Mouse (Mus musculus) CD4-positive, CD25-positive, alpha-beta regulatory T cell, adult 4 months (primary cell): ENCODE data around the gene Cdc42. TPM values are rescaled to one million over a fixed set of nuclear protein-coding genes. Genes with fewer than 3 reads are reported as not detected.

Experiments
- ATAC-seq: one replicate; pipeline ENCODE4 v1.8.0; 2017
- polyA plus RNA-seq, 2 experiments: library from polyadenylated mRNA; unstranded; fragments of 100-300 nt; shearing (Covaris generic); gene quantifications; one replicate each; pipeline ENCODE4 v1.2.1; 2017

The Cdc42 gene
- polyA plus RNA-seq, 2 experiments from 2014 or later, result 630 to 632 TPM

GRCm38 (mm10) chr4:137285876-137286661 lies 71.5 kb downstream of the Cdc42 start:
- ATAC-seq, result no peak

DNA sequence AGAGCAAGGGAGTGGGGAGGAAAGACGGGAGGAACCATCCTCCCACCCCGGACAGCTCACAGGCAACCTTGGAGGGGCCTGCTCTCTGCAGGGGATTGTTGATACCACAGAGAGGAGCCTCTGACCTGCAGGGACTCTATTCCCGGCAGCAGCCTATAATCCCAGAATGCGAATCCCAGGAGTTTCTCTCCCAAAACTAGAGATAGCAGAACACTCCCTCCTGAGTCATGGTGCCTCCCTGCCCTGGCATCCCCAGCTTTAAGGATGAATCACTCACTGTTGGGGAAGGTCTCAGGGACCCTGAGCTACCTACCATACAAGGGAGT lies 74.2 kb downstream of the Cdc42 start:
- no peak for ATAC-seq

DNA sequence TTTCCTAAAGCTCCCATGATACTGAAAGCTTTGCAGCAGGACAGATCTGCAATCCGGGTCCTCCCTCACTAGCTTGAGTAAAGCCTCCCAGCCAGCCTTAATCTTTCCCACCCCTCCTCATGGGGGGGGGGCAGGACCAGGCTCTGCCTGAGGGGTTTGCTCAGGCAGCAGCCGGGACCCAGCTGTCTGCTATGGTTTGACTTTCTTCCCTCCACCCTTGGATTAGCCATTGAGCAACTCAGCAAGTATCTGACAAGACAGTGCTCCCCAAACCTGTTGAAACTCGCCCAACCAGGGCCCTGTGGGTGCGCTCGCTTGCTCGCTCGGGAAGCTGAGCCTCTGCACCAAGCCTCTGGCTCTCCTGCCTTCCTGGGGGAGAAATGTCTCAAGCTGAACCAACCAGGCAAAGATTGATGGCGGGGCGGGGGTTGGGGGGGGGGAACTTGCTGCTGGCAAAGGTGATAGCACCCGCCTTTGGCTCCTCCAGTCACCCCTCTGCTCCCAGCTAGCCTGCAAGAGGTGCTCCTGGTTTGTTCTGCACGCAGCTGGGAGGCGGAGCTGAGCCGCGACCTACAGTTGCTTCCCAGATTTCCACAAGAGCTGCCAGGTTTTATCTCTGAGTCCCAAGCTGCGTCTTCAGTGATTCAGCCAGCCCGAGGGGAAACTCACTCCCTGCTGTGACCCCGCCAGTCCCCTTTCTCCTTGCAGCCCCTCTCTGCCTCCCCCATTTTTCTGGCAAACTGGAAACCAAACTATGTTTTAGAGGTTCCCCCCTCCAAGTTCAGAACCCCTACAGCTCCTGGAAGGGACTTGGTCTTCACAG lies 74.7 kb downstream of the Cdc42 start:
- ATAC-seq, result no peak

DNA sequence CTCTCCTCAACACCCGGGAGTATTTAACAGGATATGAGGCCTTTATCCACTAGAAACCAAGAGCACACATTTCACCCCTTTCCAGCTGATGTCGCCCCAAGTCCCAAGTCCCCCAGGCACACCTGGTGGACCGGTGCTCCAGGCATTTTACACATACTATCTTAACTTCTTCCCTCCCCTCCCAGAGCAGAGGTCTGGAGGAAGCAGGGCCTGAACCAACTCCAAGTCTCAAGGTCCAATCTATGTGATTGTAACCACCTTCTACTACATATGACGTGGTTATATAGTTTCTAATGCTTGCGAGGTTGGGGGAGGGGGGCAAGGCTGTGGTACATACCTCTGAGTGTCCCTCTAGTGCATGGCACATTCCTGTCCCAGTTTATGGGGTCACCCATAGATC lies 75.4 kb downstream of the Cdc42 start:
- no peak for ATAC-seq

DNA sequence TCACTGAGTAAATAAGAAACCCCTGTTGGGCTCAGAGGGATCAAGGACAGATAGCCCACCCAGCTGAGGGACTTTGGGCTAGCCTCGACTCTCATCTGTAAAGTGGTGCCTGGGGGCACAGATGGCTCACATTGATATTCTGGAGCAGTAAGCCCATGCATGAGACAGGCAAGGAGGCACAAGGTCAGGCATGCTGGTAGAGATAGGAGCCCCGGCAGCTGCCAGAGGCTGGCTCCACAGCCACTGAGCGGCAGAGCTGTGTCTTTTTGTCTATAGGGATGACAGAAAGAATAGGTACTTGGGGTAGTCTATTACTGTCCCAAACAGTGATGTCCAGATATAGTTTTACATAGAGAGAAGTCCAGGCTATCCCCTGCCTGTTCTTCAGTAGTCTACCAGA lies 76.2 kb downstream of the Cdc42 start:
- ATAC-seq, result no peak

GRCm38 (mm10) chr4:137279346-137279745 lies 78.2 kb downstream of the Cdc42 start:
- ATAC-seq, result no peak

DNA sequence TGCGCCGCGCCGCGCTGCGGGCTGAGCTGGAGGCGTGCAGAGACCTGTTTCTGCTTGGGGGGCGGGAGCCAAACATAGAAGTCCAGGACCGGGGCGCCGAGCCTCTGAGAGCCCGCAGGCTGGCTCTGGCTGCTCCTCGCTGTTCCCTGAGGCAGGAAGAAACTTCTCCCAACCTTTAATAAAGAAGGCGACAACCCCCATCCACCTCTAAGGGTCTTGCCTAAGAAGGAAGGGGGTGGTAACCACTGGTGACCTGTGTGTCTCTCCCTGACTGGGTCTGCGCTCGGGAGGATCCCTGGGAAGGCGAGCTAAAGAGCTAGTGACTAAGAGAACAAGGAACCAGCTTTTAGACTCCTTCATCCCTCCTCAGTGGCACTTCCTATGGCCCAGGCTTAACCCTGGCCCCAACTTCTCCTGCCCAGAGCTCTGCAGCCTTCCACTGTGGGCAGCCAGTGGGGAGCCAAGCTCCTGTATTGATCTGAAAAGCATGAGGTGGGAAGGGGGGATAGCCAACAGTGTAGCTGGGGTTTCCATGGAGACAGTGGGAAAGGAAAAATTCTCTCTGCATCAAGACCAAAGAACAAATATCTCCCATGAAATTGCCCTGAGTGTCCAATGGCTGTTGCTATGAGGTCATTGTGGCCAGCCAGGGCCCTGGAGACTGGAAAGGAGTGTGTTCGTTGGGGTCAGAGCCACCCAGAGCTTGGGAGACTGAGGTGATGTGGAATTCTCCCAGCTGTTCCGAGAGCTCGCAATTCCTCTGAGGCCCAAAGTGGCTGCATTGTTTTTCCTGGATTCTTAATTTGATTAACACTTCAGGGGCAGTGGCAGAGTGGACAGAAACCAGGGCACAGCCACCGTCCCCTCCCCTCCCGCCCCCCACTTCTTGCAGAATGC lies 79.1 kb downstream of the Cdc42 start:
- no peak for ATAC-seq

DNA sequence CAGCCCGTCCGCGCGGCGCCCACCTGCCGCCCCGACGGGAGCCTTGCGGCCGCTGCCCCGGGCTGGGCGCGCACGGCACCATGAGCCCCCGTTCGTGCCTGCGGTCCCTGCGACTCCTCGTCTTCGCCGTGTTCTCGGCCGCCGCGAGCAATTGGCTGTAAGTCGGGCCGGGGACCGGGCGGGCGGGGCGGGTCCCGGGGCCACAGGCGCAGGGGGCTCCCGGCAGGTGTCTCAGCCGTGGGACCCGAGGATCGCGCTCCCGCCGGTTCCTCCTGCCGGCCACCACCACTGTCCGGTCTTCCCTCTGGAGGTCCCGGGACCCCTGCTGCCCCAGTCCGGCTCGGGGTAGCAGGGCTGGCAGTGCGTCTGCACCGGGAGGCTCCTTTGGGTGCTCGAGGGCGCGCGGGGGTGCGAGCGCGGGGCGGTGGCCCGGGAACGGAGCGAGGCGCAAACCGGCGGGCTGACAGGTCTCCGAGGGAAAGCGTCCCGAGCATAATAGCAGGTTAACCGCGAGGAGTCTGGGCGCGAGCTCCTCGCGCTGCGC lies 79.8 kb downstream of the Cdc42 start:
- ATAC-seq, result no peak

- ATAC-seq, result no peak
These were observed 80.4 kb downstream of the Cdc42 start, which contains the start of gene Wnt4 for GRCm38 (mm10) chr4:137277166-137277513. Gene Wnt4, plus strand, starts transcription at chr4:137277489.

DNA sequence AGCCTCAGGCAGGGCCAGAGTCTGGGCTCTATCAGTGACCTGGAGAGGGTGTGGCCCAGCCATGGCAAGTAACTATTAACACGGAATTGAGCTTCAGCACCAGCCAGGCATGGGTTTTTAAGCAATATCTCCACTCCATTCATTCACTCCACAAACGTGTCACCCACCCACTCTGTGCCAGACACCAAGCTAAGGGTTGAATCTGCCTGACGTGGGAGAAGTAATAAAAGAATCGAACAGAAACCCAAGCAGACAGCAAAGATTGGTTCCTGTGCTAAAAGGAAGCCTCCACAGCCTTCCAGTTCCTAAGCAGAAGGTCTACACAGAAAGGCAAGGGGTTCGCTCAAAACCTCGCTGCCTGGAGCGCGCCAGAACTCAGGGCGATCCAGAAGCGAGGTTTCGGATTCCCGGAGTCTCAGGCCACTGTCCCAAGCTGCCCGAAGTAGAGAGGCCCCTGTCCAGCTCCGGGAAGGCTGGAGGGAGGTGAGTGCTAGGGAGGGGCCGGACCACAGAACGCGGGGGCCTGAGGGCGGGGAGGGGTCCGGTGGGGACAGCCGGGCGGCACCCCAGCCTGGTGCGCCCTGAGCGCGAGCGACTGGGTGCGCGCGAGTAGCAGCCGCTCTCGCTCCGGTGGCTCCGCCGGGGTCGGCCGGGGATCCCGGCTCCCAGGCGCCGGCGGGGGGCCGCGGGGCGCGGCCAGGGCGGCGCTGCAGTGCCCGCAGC lies 80.9 kb downstream of the Cdc42 start:
- ATAC-seq, result no peak

DNA sequence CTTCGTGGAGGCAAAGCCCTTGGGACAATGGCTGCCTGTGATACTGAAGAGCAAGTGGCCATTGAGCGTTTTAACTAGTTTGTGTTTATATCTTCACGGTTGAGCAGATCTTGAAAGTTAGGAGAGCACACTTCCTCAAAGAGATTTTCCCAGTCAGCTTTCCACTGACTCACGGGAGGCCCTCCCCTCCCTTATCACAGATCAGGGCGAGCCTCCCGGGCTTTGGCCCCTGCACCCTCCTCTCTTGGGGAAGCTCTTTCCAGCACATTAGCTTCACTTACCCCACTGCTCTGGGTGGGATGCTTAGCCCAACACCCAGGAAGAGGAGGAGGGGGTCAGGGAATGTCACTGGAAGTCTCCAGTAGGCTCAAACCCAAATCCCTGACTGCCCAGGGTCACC lies 83.2 kb downstream of the Cdc42 start:
- no peak for ATAC-seq

DNA sequence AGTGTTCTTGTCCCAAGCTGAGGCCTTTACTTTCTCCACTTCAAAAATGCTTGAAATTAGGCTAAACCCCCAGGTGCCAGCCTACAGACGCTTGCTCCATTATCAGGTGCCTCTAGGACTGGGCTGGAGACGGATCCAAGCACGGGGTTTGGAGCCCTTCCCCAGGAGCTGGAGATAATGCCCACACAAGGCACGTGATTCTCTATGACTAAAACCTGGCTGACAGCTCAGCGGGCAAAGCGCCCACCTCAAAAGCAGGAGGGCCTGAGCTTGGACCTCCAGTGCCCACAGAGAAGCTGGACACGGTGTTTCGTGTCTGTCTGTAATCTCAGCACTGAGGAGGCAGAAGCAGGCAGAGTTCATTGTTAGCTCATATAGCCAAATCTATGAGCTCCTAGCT lies 85.7 kb downstream of the Cdc42 start:
- ATAC-seq, result no peak

Other genes with a start within 250 kb of the Cdc42 start
- under 1 TPM in 1 of 2 experiments, not detected in 1; 0.32 TPM for gene Wnt4, start 80.2 kb downstream of the Cdc42 start, polyA plus RNA-seq
- gene Cela3a, start 52.1 kb upstream of the Cdc42 start, polyA plus RNA-seq, result not detected
- not detected for gene Cela3b, start 72.8 kb upstream of the Cdc42 start, polyA plus RNA-seq
- gene 1700013G24Rik, start 95.6 kb upstream of the Cdc42 start, polyA plus RNA-seq, result not detected
- gene Hspg2, start 111.0 kb upstream of the Cdc42 start, polyA plus RNA-seq, result not detected
- not detected for gene Ldlrad2, start 216.8 kb upstream of the Cdc42 start, polyA plus RNA-seq
- gene Usp48, start 236.0 kb upstream of the Cdc42 start, polyA plus RNA-seq, result 10 to 100 TPM; 41.9 to 62.2 TPM